Mouse (Mus musculus): ENCODE results near the gene Gm47996. TPM values are rescaled to one million over a fixed set of nuclear protein-coding genes. Genes with fewer than 3 reads are reported as not detected.

Gene Gm47996
- polyA plus RNA-seq, 1 experiment from 2014 or later: not detected

DNA sequence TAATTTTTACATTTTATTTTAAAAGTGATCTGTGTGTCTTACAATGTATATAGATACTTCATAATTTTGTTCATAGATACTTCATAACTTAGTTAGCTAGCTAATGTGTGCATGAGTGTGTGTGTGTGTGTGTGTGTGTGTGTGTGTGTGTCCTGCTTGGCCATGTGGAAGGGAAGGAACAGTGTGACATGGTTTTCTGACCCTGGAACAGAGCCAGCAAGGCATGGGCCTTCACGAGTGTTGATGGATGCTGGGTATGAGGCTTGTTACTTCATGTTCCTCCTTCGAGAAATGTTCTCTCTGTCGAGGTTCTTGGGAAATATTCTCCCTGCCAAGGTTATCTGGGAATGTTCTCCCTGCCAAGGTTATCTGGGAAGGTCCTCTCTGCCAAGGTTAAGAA is 23.8 kb downstream of the Gm47996 start:
- no peaks in the 10 kb centered on the region for H3K4me1 ChIP-seq (ENCODE audit: control insufficient read depth, insufficient read depth, low read length)
- H3K9ac ChIP-seq (ENCODE audit: low read length): no peak overlapping the region
- H3K4me3 ChIP-seq (ENCODE audit: low read depth, low read length): no peak overlapping the region
- ATAC-seq: no peak
- H3K27ac ChIP-seq (ENCODE audit: low read depth, low read length): no peak overlapping the region
- H3K36me3 ChIP-seq (ENCODE audit: control insufficient read depth, insufficient read depth, low read length): no peaks in the 10 kb centered on the region
- DNase-seq (ENCODE audit: low spot score): no peak
- H3K27me3 ChIP-seq (replicated peaks; ENCODE audit: control insufficient read depth, insufficient read depth, low read length): no peaks in the 10 kb centered on the region
- H3K9me3 ChIP-seq (replicated peaks; ENCODE audit: control insufficient read depth, low read length): no peaks in the 10 kb centered on the region
- no peak overlapping the region for H3K4me2 ChIP-seq (ENCODE audit: low read length)
- WGBS: 89% methylated on average over 3 of the region's 3 CpGs

DNA sequence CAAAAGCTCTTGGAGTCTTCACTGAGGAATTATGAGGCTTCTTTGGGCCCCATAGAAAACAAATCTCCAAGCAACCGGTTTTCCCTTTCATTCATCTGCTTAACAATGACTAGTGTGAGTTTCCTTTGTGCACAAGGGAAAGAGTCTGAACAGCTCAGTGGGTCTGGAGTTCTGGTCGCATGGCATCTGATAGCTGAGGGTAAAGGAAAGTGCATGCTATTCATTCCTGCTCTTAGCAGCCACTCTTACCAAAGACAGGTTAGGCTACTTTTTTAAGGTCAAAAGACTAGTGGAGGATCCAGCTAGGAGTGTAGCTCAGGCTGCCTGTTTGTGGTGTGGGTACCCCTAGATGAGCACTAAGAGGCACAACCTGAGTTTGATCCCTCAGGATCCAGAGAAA is 25.6 kb downstream of the Gm47996 start:
- WGBS: 3% methylated on average over 2 of the region's 2 CpGs
- Histone ChIP-seq H3K4me3 (ENCODE audit: low read depth, low read length) (no peak overlapping the region), H3K4me2 (ENCODE audit: low read length) (no peak overlapping the region), H3K4me1 (ENCODE audit: control insufficient read depth, insufficient read depth, low read length) (no peaks in the 10 kb centered on the region), H3K27me3 (replicated peaks; ENCODE audit: control insufficient read depth, insufficient read depth, low read length) (no peaks in the 10 kb centered on the region), H3K9me3 (replicated peaks; ENCODE audit: control insufficient read depth, low read length) (no peaks in the 10 kb centered on the region), H3K9ac (ENCODE audit: low read length) (no peak overlapping the region), H3K36me3 (ENCODE audit: control insufficient read depth, insufficient read depth, low read length) (no peaks in the 10 kb centered on the region), H3K27ac (ENCODE audit: low read depth, low read length) (no peak overlapping the region)
- no peak for ATAC-seq
- no peak for DNase-seq (ENCODE audit: low spot score)

DNA sequence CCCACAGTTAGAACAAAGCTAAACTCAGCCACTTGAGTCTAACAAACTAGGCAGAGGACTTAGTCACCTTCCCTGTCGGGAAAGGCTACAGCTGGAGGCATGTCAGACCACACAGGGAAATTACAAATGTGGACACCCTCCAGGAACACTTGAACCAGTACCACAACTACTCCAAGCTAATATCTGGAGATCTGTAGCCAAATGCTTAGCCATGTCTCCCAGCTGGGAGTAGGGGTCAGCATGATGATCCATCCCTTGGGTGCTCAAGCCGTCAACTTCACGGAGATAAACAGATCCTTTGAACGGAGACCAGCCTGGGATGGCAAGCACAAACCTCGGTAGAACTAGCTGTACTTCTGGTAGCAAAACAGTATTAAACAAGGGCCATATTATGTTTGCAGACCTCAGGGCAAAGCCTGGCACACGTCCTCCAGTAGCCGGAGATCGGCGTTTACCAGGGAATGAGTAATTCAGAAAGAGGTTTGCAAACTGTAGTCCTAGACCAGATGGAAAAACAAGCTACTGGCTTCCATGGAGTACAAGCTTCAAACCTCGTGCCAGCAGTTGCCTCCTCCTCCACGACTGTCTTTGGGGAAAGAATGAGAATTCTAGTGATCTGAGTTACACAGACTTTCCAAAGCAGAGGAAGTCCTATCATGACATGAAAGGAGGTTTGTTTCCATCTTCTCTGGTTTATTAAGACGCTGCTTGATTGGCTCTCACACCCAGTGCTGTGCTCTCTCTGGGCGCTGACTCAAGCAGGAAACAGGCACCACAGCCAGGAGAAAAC is 26.4 kb downstream of the Gm47996 start:
- DNase-seq (ENCODE audit: low spot score) (no peak), ATAC-seq (no peak)
- 77% methylated on average over 13 of the region's 13 CpGs for WGBS
- no peaks in the 10 kb centered on the region for H3K4me1 ChIP-seq (ENCODE audit: control insufficient read depth, insufficient read depth, low read length)
- H3K4me2 ChIP-seq (ENCODE audit: low read length): no peak overlapping the region
- no peaks in the 10 kb centered on the region for H3K27me3 ChIP-seq (replicated peaks; ENCODE audit: control insufficient read depth, insufficient read depth, low read length)
- no peaks in the 10 kb centered on the region for H3K9me3 ChIP-seq (replicated peaks; ENCODE audit: control insufficient read depth, low read length)
- H3K27ac ChIP-seq (ENCODE audit: low read depth, low read length): no peak overlapping the region
- no peaks in the 10 kb centered on the region for H3K36me3 ChIP-seq (ENCODE audit: control insufficient read depth, insufficient read depth, low read length)
- no peak overlapping the region for H3K4me3 ChIP-seq (ENCODE audit: low read depth, low read length)
- H3K9ac ChIP-seq (ENCODE audit: low read length): no peak overlapping the region

GRCm38 (mm10) chr1:151237780-151238179 is 27.8 kb downstream of the Gm47996 start:
- H3K4me3 ChIP-seq (ENCODE audit: low read depth, low read length): no peak overlapping the region
- ATAC-seq: no peak
- H3K4me2 ChIP-seq (ENCODE audit: low read length): no peak overlapping the region
- H3K27me3 ChIP-seq (replicated peaks; ENCODE audit: control insufficient read depth, insufficient read depth, low read length): no peaks in the 10 kb centered on the region
- no peak overlapping the region for H3K27ac ChIP-seq (ENCODE audit: low read depth, low read length)
- DNase-seq (ENCODE audit: low spot score): no peak
- no peaks in the 10 kb centered on the region for H3K9me3 ChIP-seq (replicated peaks; ENCODE audit: control insufficient read depth, low read length)
- no peaks in the 10 kb centered on the region for H3K4me1 ChIP-seq (ENCODE audit: control insufficient read depth, insufficient read depth, low read length)
- H3K36me3 ChIP-seq (ENCODE audit: control insufficient read depth, insufficient read depth, low read length): no peaks in the 10 kb centered on the region
- no peak overlapping the region for H3K9ac ChIP-seq (ENCODE audit: low read length)
- 81% methylated on average over 3 of the region's 3 CpGs for WGBS

DNA sequence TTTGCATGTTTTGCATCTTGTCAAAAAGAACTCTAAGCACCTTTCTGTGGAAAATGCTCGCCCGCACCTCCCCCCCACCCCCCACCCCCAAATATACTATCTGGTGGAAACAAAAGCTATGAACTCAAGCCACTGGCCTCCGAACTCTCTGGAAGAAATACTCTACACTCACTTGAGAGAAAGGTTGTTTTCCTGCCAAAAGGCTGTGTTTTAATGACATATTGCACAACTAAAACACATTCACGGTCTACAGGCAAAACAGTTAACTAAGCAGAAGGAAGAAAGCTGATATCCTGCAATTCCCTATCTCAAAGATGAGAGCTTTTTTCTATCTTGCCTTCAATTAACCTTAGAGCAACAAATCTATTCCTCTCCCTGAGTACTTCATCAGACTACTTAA is 33.4 kb downstream of the Gm47996 start:
- 85% methylated on average over 4 of the region's 4 CpGs for WGBS
- Histone ChIP-seq H3K9ac (ENCODE audit: low read length) (no peak overlapping the region), H3K27me3 (replicated peaks; ENCODE audit: control insufficient read depth, insufficient read depth, low read length) (no peaks in the 10 kb centered on the region), H3K4me3 (ENCODE audit: low read depth, low read length) (no peak overlapping the region), H3K27ac (ENCODE audit: low read depth, low read length) (no peak overlapping the region), H3K36me3 (ENCODE audit: control insufficient read depth, insufficient read depth, low read length) (no peaks in the 10 kb centered on the region), H3K4me2 (ENCODE audit: low read length) (no peak overlapping the region), H3K4me1 (ENCODE audit: control insufficient read depth, insufficient read depth, low read length) (no peaks in the 10 kb centered on the region), H3K9me3 (replicated peaks; ENCODE audit: control insufficient read depth, low read length) (no peaks in the 10 kb centered on the region)
- ATAC-seq: no peak
- DNase-seq (ENCODE audit: low spot score): no peak

DNA sequence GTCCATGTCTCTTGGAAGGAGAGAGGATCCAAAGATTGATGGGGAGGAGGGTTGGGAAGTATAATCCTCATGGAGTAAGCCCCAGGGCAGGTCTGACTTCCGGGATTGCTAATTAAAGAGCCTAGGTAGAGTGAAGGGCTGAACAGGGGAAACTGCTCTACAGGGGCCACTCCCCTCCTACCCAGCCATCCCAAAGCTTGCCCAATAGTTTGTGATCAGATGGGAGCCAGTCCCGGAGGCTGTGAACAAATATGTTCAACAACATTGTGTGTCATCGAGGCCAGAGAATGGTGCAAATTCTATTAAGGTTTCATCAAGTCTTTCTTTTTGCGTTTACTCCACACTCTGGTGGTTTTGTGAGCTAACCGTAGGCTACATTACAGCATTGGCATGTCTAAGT is 34.1 kb downstream of the Gm47996 start:
- ATAC-seq: no peak
- Histone ChIP-seq H3K27me3 (replicated peaks; ENCODE audit: control insufficient read depth, insufficient read depth, low read length) (no peaks in the 10 kb centered on the region), H3K9ac (ENCODE audit: low read length) (no peak overlapping the region), H3K27ac (ENCODE audit: low read depth, low read length) (no peak overlapping the region), H3K36me3 (ENCODE audit: control insufficient read depth, insufficient read depth, low read length) (no peaks in the 10 kb centered on the region), H3K4me1 (ENCODE audit: control insufficient read depth, insufficient read depth, low read length) (no peaks in the 10 kb centered on the region), H3K4me2 (ENCODE audit: low read length) (no peak overlapping the region), H3K9me3 (replicated peaks; ENCODE audit: control insufficient read depth, low read length) (no peaks in the 10 kb centered on the region), H3K4me3 (ENCODE audit: low read depth, low read length) (no peak overlapping the region)
- no peak for DNase-seq (ENCODE audit: low spot score)
- WGBS: 79% methylated on average over 5 of the region's 5 CpGs

DNA sequence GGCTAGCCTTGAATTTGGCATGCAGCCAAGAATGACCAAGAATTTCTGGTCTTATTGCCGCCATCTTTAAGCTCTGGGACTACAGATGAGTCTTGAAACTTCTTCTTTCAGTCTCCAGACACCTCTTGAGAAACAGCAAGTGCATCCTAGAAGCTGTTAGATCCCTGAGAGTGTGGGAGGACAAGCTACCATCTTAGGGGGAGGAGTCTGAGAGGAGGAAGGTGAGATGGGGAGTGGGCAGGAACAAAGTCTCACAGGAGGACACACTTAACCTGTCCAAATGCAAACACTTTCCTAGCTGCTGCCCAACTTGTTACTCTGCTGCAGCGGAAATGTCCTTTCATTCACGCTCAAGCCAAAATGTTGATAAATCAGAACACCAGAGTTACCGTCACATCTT is 34.8 kb downstream of the Gm47996 start:
- H3K4me3 ChIP-seq (ENCODE audit: low read depth, low read length): no peak overlapping the region
- no peaks in the 10 kb centered on the region for H3K4me1 ChIP-seq (ENCODE audit: control insufficient read depth, insufficient read depth, low read length)
- H3K4me2 ChIP-seq (ENCODE audit: low read length): no peak overlapping the region
- 94% methylated on average over 4 of the region's 4 CpGs for WGBS
- no peak overlapping the region for H3K27ac ChIP-seq (ENCODE audit: low read depth, low read length)
- no peaks in the 10 kb centered on the region for H3K9me3 ChIP-seq (replicated peaks; ENCODE audit: control insufficient read depth, low read length)
- no peak overlapping the region for H3K9ac ChIP-seq (ENCODE audit: low read length)
- no peaks in the 10 kb centered on the region for H3K36me3 ChIP-seq (ENCODE audit: control insufficient read depth, insufficient read depth, low read length)
- ATAC-seq (no peak), DNase-seq (ENCODE audit: low spot score) (no peak)
- H3K27me3 ChIP-seq (replicated peaks; ENCODE audit: control insufficient read depth, insufficient read depth, low read length): no peaks in the 10 kb centered on the region

DNA sequence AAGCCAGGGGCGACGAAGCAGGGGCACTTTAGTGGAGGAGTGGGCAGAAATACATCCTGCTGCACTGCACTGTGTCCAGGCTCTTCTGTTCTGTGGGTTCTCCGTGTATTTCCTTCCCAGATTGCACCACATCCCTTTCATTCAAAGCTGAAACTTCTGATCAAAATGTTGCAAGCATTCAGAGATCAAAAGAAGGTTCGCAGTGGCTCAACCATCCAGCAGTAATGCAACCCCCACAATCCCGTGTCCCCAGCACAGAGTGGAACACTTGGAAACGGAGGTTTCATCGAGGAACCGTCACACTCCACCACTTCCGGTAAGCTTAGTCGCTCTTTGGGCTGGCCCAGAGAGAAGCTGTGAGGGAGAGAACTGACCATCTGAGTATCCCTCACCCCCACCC is 35.2 kb downstream of the Gm47996 start:
- ATAC-seq (no peak), DNase-seq (ENCODE audit: low spot score) (no peak)
- Histone ChIP-seq H3K27ac (ENCODE audit: low read depth, low read length) (no peak overlapping the region), H3K36me3 (ENCODE audit: control insufficient read depth, insufficient read depth, low read length) (no peaks in the 10 kb centered on the region), H3K9me3 (replicated peaks; ENCODE audit: control insufficient read depth, low read length) (no peaks in the 10 kb centered on the region), H3K9ac (ENCODE audit: low read length) (no peak overlapping the region), H3K27me3 (replicated peaks; ENCODE audit: control insufficient read depth, insufficient read depth, low read length) (no peaks in the 10 kb centered on the region), H3K4me2 (ENCODE audit: low read length) (no peak overlapping the region), H3K4me1 (ENCODE audit: control insufficient read depth, insufficient read depth, low read length) (no peaks in the 10 kb centered on the region), H3K4me3 (ENCODE audit: low read depth, low read length) (no peak overlapping the region)
- 85% methylated on average over 10 of the region's 10 CpGs for WGBS

GRCm38 (mm10) chr1:151245846-151246245 is 35.9 kb downstream of the Gm47996 start:
- Histone ChIP-seq H3K27me3 (replicated peaks; ENCODE audit: control insufficient read depth, insufficient read depth, low read length) (no peaks in the 10 kb centered on the region), H3K4me2 (ENCODE audit: low read length) (no peak overlapping the region), H3K4me1 (ENCODE audit: control insufficient read depth, insufficient read depth, low read length) (no peaks in the 10 kb centered on the region), H3K4me3 (ENCODE audit: low read depth, low read length) (no peak overlapping the region), H3K9ac (ENCODE audit: low read length) (no peak overlapping the region), H3K36me3 (ENCODE audit: control insufficient read depth, insufficient read depth, low read length) (no peaks in the 10 kb centered on the region), H3K27ac (ENCODE audit: low read depth, low read length) (no peak overlapping the region), H3K9me3 (replicated peaks; ENCODE audit: control insufficient read depth, low read length) (no peaks in the 10 kb centered on the region)
- ATAC-seq (no peak), DNase-seq (ENCODE audit: low spot score) (no peak)
- WGBS: 63% methylated on average over 2 of the region's 2 CpGs
